Mouse (Mus musculus): Measurements from ENCODE around the gene Hacd3.

GRCm38 (mm10) chr9:64981904-64982303 lies 39.6 kb downstream of the Hacd3 start:
- no peak for TF ChIP-seq FLI1 (IDR thresholded peaks at IDR 0.05; ENCODE audit: low read length)
- TF ChIP-seq GATA1 (IDR thresholded peaks at IDR 0.05; ENCODE audit: borderline replicate concordance, low read length), result no peak

All from megakaryocyte, embryonic 14.5 days (primary cell).